Mouse (Mus musculus): ENCODE results near the gene Slc25a21. TPM values are rescaled to one million over a fixed set of nuclear protein-coding genes. Genes with fewer than 3 reads are reported as not detected.

Gene Slc25a21
- polyA plus RNA-seq, 1 experiment from 2014 or later: 0.27 TPM

- Histone ChIP-seq H3K4me1 (ENCODE audit: control insufficient read depth in 2 of 2, insufficient read depth in 2 of 2, low read length in 2 of 2) (peaks cover 0 to 3% of the 10 kb centered on the region in 2 experiments; a peak in 1 of 4 replicates), H3K9ac (ENCODE audit: low read length) (no peak overlapping the region), H3K4me2 (ENCODE audit: low read length) (no peak overlapping the region), H3K27ac (replicated peaks in 1 of 2; ENCODE audit: control insufficient read depth in 1 of 2, insufficient read depth in 1 of 2, low read depth in 2 of 2, low read length in 2 of 2) (no peak overlapping the region), H3K9me3 (ENCODE audit: control insufficient read depth, low read length) (no peaks in the 10 kb centered on the region), H3K36me3 (ENCODE audit: control insufficient read depth, insufficient read depth, low read length) (no peaks in the 10 kb centered on the region), H3K4me3 (ENCODE audit: control insufficient read depth in 1 of 2, insufficient read depth in 1 of 2, low read depth in 1 of 2, low read length in 2 of 2) (no peak overlapping the region), H3K27me3 (ENCODE audit: control insufficient read depth, insufficient read depth, low read length) (no peaks in the 10 kb centered on the region)
- 59% methylated on average over 2 of the region's 2 CpGs for WGBS
- ATAC-seq (ENCODE audit: insufficient number of reproducible peaks, insufficient read depth, low FRiP score, low read depth): no peak
Observed at GRCm38 (mm10) chr12:57184401-57185147, 12.7 kb downstream of the Slc25a21 start.

- Histone ChIP-seq H3K4me3 (ENCODE audit: control insufficient read depth in 1 of 2, insufficient read depth in 1 of 2, low read depth in 1 of 2, low read length in 2 of 2) (no peak overlapping the region), H3K36me3 (ENCODE audit: control insufficient read depth, insufficient read depth, low read length) (no peaks in the 10 kb centered on the region), H3K27ac (replicated peaks in 1 of 2; ENCODE audit: control insufficient read depth in 1 of 2, insufficient read depth in 1 of 2, low read depth in 2 of 2, low read length in 2 of 2) (no peak overlapping the region), H3K9ac (ENCODE audit: low read length) (no peak overlapping the region), H3K27me3 (ENCODE audit: control insufficient read depth, insufficient read depth, low read length) (no peaks in the 10 kb centered on the region), H3K9me3 (ENCODE audit: control insufficient read depth, low read length) (no peaks in the 10 kb centered on the region), H3K4me2 (ENCODE audit: low read length) (no peak overlapping the region), H3K4me1 (ENCODE audit: control insufficient read depth in 2 of 2, insufficient read depth in 2 of 2, low read length in 2 of 2) (peaks cover 0 to 3% of the 10 kb centered on the region in 2 experiments; a peak in 1 of 4 replicates)
- 30% methylated on average over 5 of the region's 5 CpGs for WGBS
- no peak for ATAC-seq (ENCODE audit: insufficient number of reproducible peaks, insufficient read depth, low FRiP score, low read depth)
Observed at GRCm38 (mm10) chr12:57179465-57180188, 17.6 kb downstream of the Slc25a21 start.

- no peak for ATAC-seq (ENCODE audit: insufficient number of reproducible peaks, insufficient read depth, low FRiP score, low read depth)
- Histone ChIP-seq H3K9me3 (ENCODE audit: control insufficient read depth, low read length) (no peaks in the 10 kb centered on the region), H3K9ac (ENCODE audit: low read length) (no peak overlapping the region), H3K36me3 (ENCODE audit: control insufficient read depth, insufficient read depth, low read length) (no peaks in the 10 kb centered on the region), H3K4me2 (ENCODE audit: low read length) (no peak overlapping the region), H3K27ac (replicated peaks in 1 of 2; ENCODE audit: control insufficient read depth in 1 of 2, insufficient read depth in 1 of 2, low read depth in 2 of 2, low read length in 2 of 2) (no peak overlapping the region), H3K4me3 (ENCODE audit: control insufficient read depth in 1 of 2, insufficient read depth in 1 of 2, low read depth in 1 of 2, low read length in 2 of 2) (no peak overlapping the region), H3K4me1 (ENCODE audit: control insufficient read depth in 2 of 2, insufficient read depth in 2 of 2, low read length in 2 of 2) (peaks cover 0 to 3% of the 10 kb centered on the region in 2 experiments; a peak in 1 of 4 replicates), H3K27me3 (ENCODE audit: control insufficient read depth, insufficient read depth, low read length) (no peaks in the 10 kb centered on the region)
Observed at GRCm38 (mm10) chr12:57178818-57179217, 18.5 kb downstream of the Slc25a21 start.

- Histone ChIP-seq H3K27ac (replicated peaks in 1 of 2; ENCODE audit: control insufficient read depth in 1 of 2, insufficient read depth in 1 of 2, low read depth in 2 of 2, low read length in 2 of 2) (no peak overlapping the region), H3K36me3 (ENCODE audit: control insufficient read depth, insufficient read depth, low read length) (no peaks in the 10 kb centered on the region), H3K4me2 (ENCODE audit: low read length) (no peak overlapping the region), H3K27me3 (ENCODE audit: control insufficient read depth, insufficient read depth, low read length) (no peaks in the 10 kb centered on the region), H3K9ac (ENCODE audit: low read length) (no peak overlapping the region), H3K9me3 (ENCODE audit: control insufficient read depth, low read length) (no peaks in the 10 kb centered on the region), H3K4me1 (ENCODE audit: control insufficient read depth in 2 of 2, insufficient read depth in 2 of 2, low read length in 2 of 2) (no peaks in the 10 kb centered on the region), H3K4me3 (ENCODE audit: control insufficient read depth in 1 of 2, insufficient read depth in 1 of 2, low read depth in 1 of 2, low read length in 2 of 2) (no peak overlapping the region)
- WGBS: 54% methylated on average over 2 of the region's 2 CpGs
- no peak for ATAC-seq (ENCODE audit: insufficient number of reproducible peaks, insufficient read depth, low FRiP score, low read depth)
Observed at GRCm38 (mm10) chr12:57163294-57163693, 34.0 kb downstream of the Slc25a21 start.

- Histone ChIP-seq H3K4me1 (ENCODE audit: control insufficient read depth in 2 of 2, insufficient read depth in 2 of 2, low read length in 2 of 2) (no peaks in the 10 kb centered on the region), H3K27ac (replicated peaks in 1 of 2; ENCODE audit: control insufficient read depth in 1 of 2, insufficient read depth in 1 of 2, low read depth in 2 of 2, low read length in 2 of 2) (no peak overlapping the region), H3K9me3 (ENCODE audit: control insufficient read depth, low read length) (no peaks in the 10 kb centered on the region), H3K4me2 (ENCODE audit: low read length) (no peak overlapping the region), H3K9ac (ENCODE audit: low read length) (no peak overlapping the region), H3K36me3 (ENCODE audit: control insufficient read depth, insufficient read depth, low read length) (no peaks in the 10 kb centered on the region), H3K27me3 (ENCODE audit: control insufficient read depth, insufficient read depth, low read length) (no peaks in the 10 kb centered on the region), H3K4me3 (ENCODE audit: control insufficient read depth in 1 of 2, insufficient read depth in 1 of 2, low read depth in 1 of 2, low read length in 2 of 2) (no peak overlapping the region)
- WGBS: 20% methylated on average over 3 of the region's 3 CpGs
- ATAC-seq (ENCODE audit: insufficient number of reproducible peaks, insufficient read depth, low FRiP score, low read depth): no peak
Observed at GRCm38 (mm10) chr12:57162840-57163239, 34.4 kb downstream of the Slc25a21 start.

GRCm38 (mm10) chr12:57159904-57160303 lies 37.4 kb downstream of the Slc25a21 start:
- H3K9ac ChIP-seq (ENCODE audit: low read length): no peak overlapping the region
- 74% methylated on average over 6 of the region's 6 CpGs for WGBS
- H3K36me3 ChIP-seq (ENCODE audit: control insufficient read depth, insufficient read depth, low read length): no peaks in the 10 kb centered on the region
- no peak for ATAC-seq (ENCODE audit: insufficient number of reproducible peaks, insufficient read depth, low FRiP score, low read depth)
- H3K9me3 ChIP-seq (ENCODE audit: control insufficient read depth, low read length): no peaks in the 10 kb centered on the region
- no peak overlapping the region for H3K4me2 ChIP-seq (ENCODE audit: low read length)
- no peak overlapping the region for H3K4me3 ChIP-seq (ENCODE audit: control insufficient read depth in 1 of 2, insufficient read depth in 1 of 2, low read depth in 1 of 2, low read length in 2 of 2)
- H3K4me1 ChIP-seq (ENCODE audit: control insufficient read depth in 2 of 2, insufficient read depth in 2 of 2, low read length in 2 of 2): no peaks in the 10 kb centered on the region
- H3K27ac ChIP-seq (replicated peaks in 1 of 2; ENCODE audit: control insufficient read depth in 1 of 2, insufficient read depth in 1 of 2, low read depth in 2 of 2, low read length in 2 of 2): no peak overlapping the region
- no peaks in the 10 kb centered on the region for H3K27me3 ChIP-seq (ENCODE audit: control insufficient read depth, insufficient read depth, low read length)

GRCm38 (mm10) chr12:57158266-57158665 lies 39.0 kb downstream of the Slc25a21 start:
- H3K9me3 ChIP-seq (ENCODE audit: control insufficient read depth, low read length): peaks cover 5% of the 10 kb centered on the region
- H3K9ac ChIP-seq (ENCODE audit: low read length): no peak overlapping the region
- no peak overlapping the region for H3K4me3 ChIP-seq (ENCODE audit: control insufficient read depth in 1 of 2, insufficient read depth in 1 of 2, low read depth in 1 of 2, low read length in 2 of 2)
- WGBS: 43% methylated on average over 3 of the region's 3 CpGs
- H3K4me1 ChIP-seq (ENCODE audit: control insufficient read depth in 2 of 2, insufficient read depth in 2 of 2, low read length in 2 of 2): no peaks in the 10 kb centered on the region
- H3K27me3 ChIP-seq (ENCODE audit: control insufficient read depth, insufficient read depth, low read length): no peaks in the 10 kb centered on the region
- ATAC-seq (ENCODE audit: insufficient number of reproducible peaks, insufficient read depth, low FRiP score, low read depth): no peak
- H3K4me2 ChIP-seq (ENCODE audit: low read length): no peak overlapping the region
- no peak overlapping the region for H3K27ac ChIP-seq (replicated peaks in 1 of 2; ENCODE audit: control insufficient read depth in 1 of 2, insufficient read depth in 1 of 2, low read depth in 2 of 2, low read length in 2 of 2)
- no peaks in the 10 kb centered on the region for H3K36me3 ChIP-seq (ENCODE audit: control insufficient read depth, insufficient read depth, low read length)

Data from heart, embryonic 14.5 days (tissue).